9 mouse cellular contexts compared by ENCODE assay signal in genomic region chr10:75873543-75874170, GRCm38 (mm10). TPM values are rescaled to one million over a fixed set of nuclear protein-coding genes. Genes with fewer than 3 reads are reported as not detected.
DNase-seq lines count a peak whose midpoint lies in the region; ATAC-seq lines count a peak whose summit lies in the region.
"Had no signal": no experiment of that assay in that cellular context is flagged by ENCODE, and none has a peak within 500 bp of the region (broad histone marks: within the 10 kb centered on the region; RNA-seq: fewer than 3 reads in every experiment).

No protein-coding gene starts in this region.

- H3K9ac ChIP-seq in kidney, embryonic 16.5 days (replicated peaks; ENCODE audit: low read length): peak overlapping the region; percentile 60; the same call in 1 of the 2 replicates
- H3K9ac ChIP-seq in hindbrain, embryonic 15.5 days: peak overlapping the region; percentile 15
- peak overlapping the region; percentile 67 for H3K9ac ChIP-seq in neural tube, embryonic 13.5 days

- no peak for DNase-seq in kidney, adult 18-20 months
- peak; percentile 79 for DNase-seq in cerebellum, adult 9-11 months
- no peak for DNase-seq in kidney, postnatal 10 days
- DNase-seq in right cerebral cortex, postnatal 36 days (ENCODE audit: low spot score in 2 of 2): no peak

- 46% methylated on average over 10 of the region's 10 CpGs for WGBS in kidney, embryonic 16.5 days
- WGBS in hindbrain, embryonic 15.5 days: 8% methylated on average over 10 of the region's 10 CpGs
- WGBS in neural tube, embryonic 13.5 days: 16% methylated on average over 10 of the region's 10 CpGs

- peaks cover 11% of the 10 kb centered on the region; the same call in 1 of the 2 replicates for H3K4me1 ChIP-seq in kidney, embryonic 16.5 days (ENCODE audit: insufficient read depth, low read length)
- H3K4me1 ChIP-seq in hindbrain, embryonic 15.5 days (replicated peaks): peaks cover 16% of the 10 kb centered on the region
- peaks cover 21% of the 10 kb centered on the region for H3K4me1 ChIP-seq in neural tube, embryonic 13.5 days (replicated peaks)

- no peak for ATAC-seq in kidney, embryonic 16.5 days (ENCODE audit: low FRiP score, low TSS enrichment)
- peak; percentile 39; the same call in 1 of the 2 replicates for ATAC-seq in hindbrain, embryonic 15.5 days (ENCODE audit: low FRiP score, low read depth)
- ATAC-seq in neural tube, embryonic 13.5 days (ENCODE audit: low read depth): no peak
- ATAC-seq in CD4-positive, CD25-positive, alpha-beta regulatory T cell, adult 4 months: no peak

- peak overlapping the region; percentile 40; the same call in 1 of the 2 replicates for H3K27ac ChIP-seq in kidney, embryonic 16.5 days (ENCODE audit: low read length)
- H3K27ac ChIP-seq in hindbrain, embryonic 15.5 days (replicated peaks): peak overlapping the region; percentile 69
- peak overlapping the region; percentile 92 for H3K27ac ChIP-seq in neural tube, embryonic 13.5 days (replicated peaks)
- H3K27ac ChIP-seq: macrophage had no signal

- no peaks in the 10 kb centered on the region for H3K36me3 ChIP-seq in kidney, embryonic 16.5 days (ENCODE audit: insufficient read depth, low read length)
- H3K36me3 ChIP-seq in hindbrain, embryonic 15.5 days: no peaks in the 10 kb centered on the region
- no peaks in the 10 kb centered on the region for H3K36me3 ChIP-seq in neural tube, embryonic 13.5 days

- no peaks in the 10 kb centered on the region for H3K27me3 ChIP-seq in kidney, embryonic 16.5 days (ENCODE audit: insufficient read depth, low read length)
- no peaks in the 10 kb centered on the region for H3K27me3 ChIP-seq in hindbrain, embryonic 15.5 days
- no peaks in the 10 kb centered on the region for H3K27me3 ChIP-seq in neural tube, embryonic 13.5 days

- peak overlapping the region; percentile 71 for H3K4me2 ChIP-seq in kidney, embryonic 16.5 days (replicated peaks; ENCODE audit: low read depth, low read length)
- H3K4me2 ChIP-seq in hindbrain, embryonic 15.5 days: peak overlapping the region; percentile 54
- H3K4me2 ChIP-seq in neural tube, embryonic 13.5 days: peak overlapping the region; percentile 70

- H3K9me3 ChIP-seq in kidney, embryonic 16.5 days (ENCODE audit: low read length): no peaks in the 10 kb centered on the region
- H3K9me3 ChIP-seq in hindbrain, embryonic 15.5 days: no peaks in the 10 kb centered on the region
- no peaks in the 10 kb centered on the region for H3K9me3 ChIP-seq in neural tube, embryonic 13.5 days

- H3K4me3 ChIP-seq in kidney, embryonic 16.5 days (ENCODE audit: low read length): peak overlapping the region; percentile 39
- peak overlapping the region; percentile 35 for H3K4me3 ChIP-seq in hindbrain, embryonic 15.5 days
- peak overlapping the region; percentile 32 for H3K4me3 ChIP-seq in neural tube, embryonic 13.5 days

RNA-seq across cellular contexts. Expression of gene Mif, which starts 13.6 kb away (rescaled TPM):
- 2,002 and 2,111 TPM in 2 replicates for polyA plus RNA-seq in kidney, embryonic 16.5 days (2015; fragmentation: Nextera tagmentation; extraction: Ambion mirVana)
- polyA plus RNA-seq in hindbrain, embryonic 15.5 days (2015; fragmentation: Nextera tagmentation; extraction: Ambion mirVana): 1,663 and 1,704 TPM in 2 replicates
- 1,679 and 1,725 TPM in 2 replicates for polyA plus RNA-seq in neural tube, embryonic 13.5 days (2015; fragmentation: Nextera tagmentation; extraction: Ambion mirVana)
- polyA plus RNA-seq in CD4-positive, CD25-positive, alpha-beta regulatory T cell, adult 4 months (2017; shearing (Covaris generic)): 100 to 1,000 TPM; 486 to 555 TPM

RNA-seq across cellular contexts. Expression of gene Derl3, which starts 19.6 kb away (rescaled TPM):
- polyA plus RNA-seq in kidney, embryonic 16.5 days (2015; fragmentation: Nextera tagmentation; extraction: Ambion mirVana): 4.0 and 4.4 TPM in 2 replicates
- 1.7 and 2.0 TPM in 2 replicates for polyA plus RNA-seq in hindbrain, embryonic 15.5 days (2015; fragmentation: Nextera tagmentation; extraction: Ambion mirVana)
- 2.1 and 2.9 TPM in 2 replicates for polyA plus RNA-seq in neural tube, embryonic 13.5 days (2015; fragmentation: Nextera tagmentation; extraction: Ambion mirVana)
- 1 to 10 TPM; 1.0 to 2.8 TPM for polyA plus RNA-seq in CD4-positive, CD25-positive, alpha-beta regulatory T cell, adult 4 months (2017; shearing (Covaris generic))
- polyA plus RNA-seq: macrophage had no signal

RNA-seq across cellular contexts. Expression of gene Gstt2, which starts 36.4 kb away (rescaled TPM):
- 53.0 and 56.2 TPM in 2 replicates for polyA plus RNA-seq in kidney, embryonic 16.5 days (2015; fragmentation: Nextera tagmentation; extraction: Ambion mirVana)
- 6.6 and 6.8 TPM in 2 replicates for polyA plus RNA-seq in hindbrain, embryonic 15.5 days (2015; fragmentation: Nextera tagmentation; extraction: Ambion mirVana)
- polyA plus RNA-seq in neural tube, embryonic 13.5 days (2015; fragmentation: Nextera tagmentation; extraction: Ambion mirVana): 5.8 and 8.0 TPM in 2 replicates
- 10 to 100 TPM; 47.5 to 54.8 TPM for polyA plus RNA-seq in CD4-positive, CD25-positive, alpha-beta regulatory T cell, adult 4 months (2017; shearing (Covaris generic))

RNA-seq across cellular contexts. Expression of gene Smarcb1, which starts 47.8 kb away (rescaled TPM):
- 239 and 250 TPM in 2 replicates for polyA plus RNA-seq in kidney, embryonic 16.5 days (2015; fragmentation: Nextera tagmentation; extraction: Ambion mirVana)
- polyA plus RNA-seq in hindbrain, embryonic 15.5 days (2015; fragmentation: Nextera tagmentation; extraction: Ambion mirVana): 251 and 263 TPM in 2 replicates
- 279 and 287 TPM in 2 replicates for polyA plus RNA-seq in neural tube, embryonic 13.5 days (2015; fragmentation: Nextera tagmentation; extraction: Ambion mirVana)
- polyA plus RNA-seq in CD4-positive, CD25-positive, alpha-beta regulatory T cell, adult 4 months (2017; shearing (Covaris generic)): 100 to 1,000 TPM in 1 of 2 experiments, 10 to 100 TPM in 1; 98.5 to 160 TPM

RNA-seq across cellular contexts. Expression of gene Gstt4, which starts 51.3 kb away (rescaled TPM):
- not detected in 2 replicates for polyA plus RNA-seq in kidney, embryonic 16.5 days (2015; fragmentation: Nextera tagmentation; extraction: Ambion mirVana)
- not detected in 2 replicates for polyA plus RNA-seq in hindbrain, embryonic 15.5 days (2015; fragmentation: Nextera tagmentation; extraction: Ambion mirVana)
- not detected in 2 replicates for polyA plus RNA-seq in neural tube, embryonic 13.5 days (2015; fragmentation: Nextera tagmentation; extraction: Ambion mirVana)
- not detected for polyA plus RNA-seq in CD4-positive, CD25-positive, alpha-beta regulatory T cell, adult 4 months (2017; shearing (Covaris generic))
- polyA plus RNA-seq: macrophage had no signal

Comparison
In these comparisons a context has a peak if more than half of its experiments do, and no peak if none do; other contexts are left out.
1. H3K27ac ChIP-seq: peak in every context shown above with its lines; median percentile 92 in neural tube, embryonic 13.5 days; 69 in hindbrain, embryonic 15.5 days; 40 in kidney, embryonic 16.5 days.
2. H3K9ac ChIP-seq: peak in every context shown above with its lines; median percentile 67 in neural tube, embryonic 13.5 days; 60 in kidney, embryonic 16.5 days; 15 in hindbrain, embryonic 15.5 days.